Mouse (Mus musculus) heart, postnatal 0 days (tissue): Measurements from ENCODE around the gene Olfr521.

Experiments used
- CTCF ChIP-seq: IDR thresholded peaks from 2 replicates; pipeline ENCODE4 v1.5.1; 2016; ENCODE audit warnings: antibody characterized with exemption, control low read depth, low read depth
- EP300 ChIP-seq: IDR thresholded peaks from 2 replicates; pipeline ENCODE4 v1.6.1; 2016; ENCODE audit warnings: antibody characterized with exemption, low read depth

GRCm38 (mm10) chr7:99805340-99805739 lies 42.0 kb downstream of the Olfr521 start:
- TF ChIP-seq EP300 = no peak
- TF ChIP-seq CTCF = no peak
